Mouse (Mus musculus) neural tube, embryonic 12.5 days (tissue): ENCODE measurements at regions not wholly inside any gene's neighbourhood (a gene's known extent, or its start where the extent isn't known, plus 50 kb on each side); places are given as distances from the start of the nearest gene placed in this dataset.
"Not testable (repeated sequence)": the region's sequence is repeated elsewhere in the genome, so short reads cannot be mapped to it uniquely, and the experiment has no call there.

ENCODE experiments used
- ATAC-seq: fragments of 200-750 bp; cut with Nextera tagmentation; 2 replicates; pipeline ENCODE4 v1.8.0; 2017; ENCODE audit warnings: low read depth, mild to moderate bottlenecking, moderate TSS enrichment, moderate library complexity; ENCODE audit not compliant: low FRiP score
- H3K27ac ChIP-seq: fragments of 300-500 bp; sonication (generic); 2 replicates; pipeline ENCODE4 v1.5.1; 2016
- H3K27me3 ChIP-seq: fragments of 300-500 bp; sonication (generic); replicated peaks from 2 replicates; pipeline ENCODE4 v1.6.1; 2016; ENCODE audit warnings: mild to moderate bottlenecking
- H3K36me3 ChIP-seq: fragments of 300-500 bp; sonication (generic); 2 replicates; pipeline ENCODE4 v1.6.1; 2016; ENCODE audit warnings: mild to moderate bottlenecking
- H3K4me1 ChIP-seq: fragments of 300-500 bp; sonication (generic); 2 replicates; pipeline ENCODE4 v1.6.1; 2016
- H3K4me2 ChIP-seq: fragments of 300-500 bp; sonication (generic); replicated peaks from 2 replicates; pipeline ENCODE4 v1.6.1; 2016; ENCODE audit warnings: mild to moderate bottlenecking
- H3K4me3 ChIP-seq: fragments of 300-500 bp; sonication (generic); 2 replicates; pipeline ENCODE4 v1.5.1; 2016
- H3K9ac ChIP-seq: fragments of 300-500 bp; sonication (generic); 2 replicates; pipeline ENCODE4 v1.6.1; 2016; ENCODE audit warnings: mild to moderate bottlenecking
- H3K9me3 ChIP-seq: fragments of 300-500 bp; sonication (generic); 2 replicates; pipeline ENCODE4 v1.6.1; 2016; ENCODE audit warnings: mild to moderate bottlenecking
- WGBS: fragments of 180-500 bp; shearing (Covaris S2); methylation state at CpG from one replicate; pipeline ENCODE4 v1.1.7; 2016; 5-methylcytosine and 5-hydroxymethylcytosine counted together

GRCm38 (mm10) chr3:98968811-98969210, 75.8 kb upstream of the Hao2 start:
- H3K4me3 ChIP-seq, result no peak overlapping the region
- ATAC-seq, result no peak
- WGBS, result 38% methylated on average over 4 of the region's 4 CpGs
- no peaks in the 10 kb centered on the region for H3K4me1 ChIP-seq
- H3K27me3 ChIP-seq, result no peaks in the 10 kb centered on the region
- H3K4me2 ChIP-seq, result no peak overlapping the region
- no peak overlapping the region for H3K9ac ChIP-seq
- no peak overlapping the region for H3K27ac ChIP-seq
- no peaks in the 10 kb centered on the region for H3K9me3 ChIP-seq
- H3K36me3 ChIP-seq, result no peaks in the 10 kb centered on the region

GRCm38 (mm10) chr3:98975777-98976176, 82.7 kb upstream of the Hao2 start:
- Histone ChIP-seq H3K9ac (no peak overlapping the region), H3K4me2 (no peak overlapping the region), H3K4me1 (no peaks in the 10 kb centered on the region), H3K4me3 (no peak overlapping the region), H3K36me3 (no peaks in the 10 kb centered on the region), H3K9me3 (no peaks in the 10 kb centered on the region), H3K27ac (no peak overlapping the region), H3K27me3 (no peaks in the 10 kb centered on the region)
- peak; percentile 74; the same call in 1 of the 2 replicates for ATAC-seq
- WGBS, result 8% methylated on average over 3 of the region's 3 CpGs

- ATAC-seq, result no peak
- WGBS, result 94% methylated on average over 1 of the region's 1 CpGs
- Histone ChIP-seq H3K4me1 (no peaks in the 10 kb centered on the region), H3K9ac (no peak overlapping the region), H3K36me3 (no peaks in the 10 kb centered on the region), H3K4me3 (no peak overlapping the region), H3K9me3 (no peaks in the 10 kb centered on the region), H3K27ac (no peak overlapping the region), H3K4me2 (no peak overlapping the region), H3K27me3 (no peaks in the 10 kb centered on the region)
These were observed 89.7 kb upstream of the Hao2 start for GRCm38 (mm10) chr3:98982787-98983186.

- not testable (repeated sequence) for H3K27ac ChIP-seq, ATAC-seq, H3K4me3 ChIP-seq, H3K9ac ChIP-seq, H3K27me3 ChIP-seq, H3K9me3 ChIP-seq, H3K4me1 ChIP-seq, H3K4me2 ChIP-seq, H3K36me3 ChIP-seq
- 82% methylated on average over 2 of the region's 2 CpGs for WGBS
These were observed 94.2 kb upstream of the Hao2 start for GRCm38 (mm10) chr3:98987266-98987665.

GRCm38 (mm10) chr3:98990801-98991200, 97.8 kb upstream of the Hao2 start:
- ATAC-seq, result no peak
- Histone ChIP-seq H3K27me3 (no peaks in the 10 kb centered on the region), H3K9me3 (no peaks in the 10 kb centered on the region), H3K36me3 (no peaks in the 10 kb centered on the region), H3K27ac (no peak overlapping the region), H3K4me3 (no peak overlapping the region), H3K9ac (no peak overlapping the region), H3K4me1 (0 out of 2 replicates have a peak, but pooled peaks cover 4% of the 10 kb centered on the region), H3K4me2 (no peak overlapping the region)
- WGBS, result 43% methylated on average over 10 of the region's 10 CpGs

- no peaks in the 10 kb centered on the region for H3K9me3 ChIP-seq
- H3K36me3 ChIP-seq, result no peaks in the 10 kb centered on the region
- no peak overlapping the region for H3K9ac ChIP-seq
- H3K4me2 ChIP-seq, result no peak overlapping the region
- H3K27me3 ChIP-seq, result no peaks in the 10 kb centered on the region
- no peak overlapping the region for H3K27ac ChIP-seq
- ATAC-seq, result no peak
- no peak overlapping the region for H3K4me3 ChIP-seq
- H3K4me1 ChIP-seq, result 0 out of 2 replicates have a peak, but pooled peaks cover 4% of the 10 kb centered on the region
- WGBS, result 78% methylated on average over 6 of the region's 6 CpGs
These were observed 98.2 kb upstream of the Hao2 start for GRCm38 (mm10) chr3:98991276-98991675.

- Histone ChIP-seq H3K27ac (no peak overlapping the region), H3K9me3 (no peaks in the 10 kb centered on the region), H3K27me3 (no peaks in the 10 kb centered on the region)
These were observed 101.0 kb upstream of the Hao2 start for GRCm38 (mm10) chr3:98994086-98994485.

GRCm38 (mm10) chr3:99030636-99031035, 110.2 kb upstream of the Wars2 start:
- Histone ChIP-seq H3K27me3 (no peaks in the 10 kb centered on the region), H3K4me2 (no peak overlapping the region), H3K9ac (no peak overlapping the region), H3K36me3 (no peaks in the 10 kb centered on the region), H3K4me3 (no peak overlapping the region), H3K27ac (no peak overlapping the region), H3K9me3 (no peaks in the 10 kb centered on the region), H3K4me1 (no peaks in the 10 kb centered on the region)
- no peak for ATAC-seq
- 70% methylated on average over 1 of the region's 1 CpGs for WGBS

More at GRCm38 (mm10) chr3:98994086-98994485, 101.0 kb upstream of the Hao2 start:
- Histone ChIP-seq H3K4me3 (no peak overlapping the region), H3K9ac (no peak overlapping the region), H3K4me2 (no peak overlapping the region), H3K36me3 (no peaks in the 10 kb centered on the region), H3K4me1 (0 out of 2 replicates have a peak, but pooled peaks cover 4% of the 10 kb centered on the region)
- no peak for ATAC-seq

GRCm38 (mm10) chr3:99046190-99046589, 94.7 kb upstream of the Wars2 start:
- no peaks in the 10 kb centered on the region for H3K36me3 ChIP-seq
- ATAC-seq, result no peak
- H3K9ac ChIP-seq, result no peak overlapping the region
- H3K9me3 ChIP-seq, result no peaks in the 10 kb centered on the region
- no peak overlapping the region for H3K4me2 ChIP-seq
- H3K27ac ChIP-seq, result no peak overlapping the region
- H3K4me1 ChIP-seq, result no peaks in the 10 kb centered on the region
- WGBS, result 78% methylated on average over 6 of the region's 6 CpGs
- no peak overlapping the region for H3K4me3 ChIP-seq
- H3K27me3 ChIP-seq, result no peaks in the 10 kb centered on the region

GRCm38 (mm10) chr3:99047156-99047555, 93.7 kb upstream of the Wars2 start:
- no peaks in the 10 kb centered on the region for H3K27me3 ChIP-seq
- H3K9me3 ChIP-seq, result no peaks in the 10 kb centered on the region
- no peak overlapping the region for H3K9ac ChIP-seq
- no peak overlapping the region for H3K4me2 ChIP-seq
- no peaks in the 10 kb centered on the region for H3K4me1 ChIP-seq
- 78% methylated on average over 5 of the region's 5 CpGs for WGBS
- no peaks in the 10 kb centered on the region for H3K36me3 ChIP-seq
- ATAC-seq, result no peak
- H3K4me3 ChIP-seq, result no peak overlapping the region
- no peak overlapping the region for H3K27ac ChIP-seq

- no peak overlapping the region for H3K9ac ChIP-seq
- ATAC-seq, result no peak
- no peak overlapping the region for H3K4me2 ChIP-seq
- H3K9me3 ChIP-seq, result no peaks in the 10 kb centered on the region
- H3K27ac ChIP-seq, result no peak overlapping the region
- WGBS, result 56% methylated on average over 2 of the region's 2 CpGs
- H3K27me3 ChIP-seq, result no peaks in the 10 kb centered on the region
- H3K4me1 ChIP-seq, result no peaks in the 10 kb centered on the region
- no peaks in the 10 kb centered on the region for H3K36me3 ChIP-seq
- no peak overlapping the region for H3K4me3 ChIP-seq
These were observed 91.6 kb upstream of the Wars2 start for GRCm38 (mm10) chr3:99049305-99049704.

GRCm38 (mm10) chr3:99052176-99052575, 88.7 kb upstream of the Wars2 start:
- no peak for ATAC-seq
- Histone ChIP-seq H3K4me2 (no peak overlapping the region), H3K9me3 (no peaks in the 10 kb centered on the region), H3K9ac (no peak overlapping the region), H3K4me3 (no peak overlapping the region), H3K4me1 (no peaks in the 10 kb centered on the region), H3K27ac (no peak overlapping the region), H3K36me3 (no peaks in the 10 kb centered on the region), H3K27me3 (no peaks in the 10 kb centered on the region)
- 87% methylated on average over 4 of the region's 4 CpGs for WGBS

- WGBS, result 81% methylated on average over 3 of the region's 3 CpGs
- Histone ChIP-seq H3K27me3 (no peaks in the 10 kb centered on the region), H3K9ac (no peak overlapping the region), H3K4me1 (no peaks in the 10 kb centered on the region), H3K4me2 (no peak overlapping the region), H3K4me3 (no peak overlapping the region), H3K36me3 (no peaks in the 10 kb centered on the region), H3K27ac (no peak overlapping the region), H3K9me3 (no peaks in the 10 kb centered on the region)
- ATAC-seq, result no peak
These were observed 73.7 kb upstream of the Wars2 start for GRCm38 (mm10) chr3:99067168-99067567.
